Comparison of ENCODE assay signal across 50 mouse cellular contexts in genomic region chr5:150541302-150541701, GRCm38 (mm10). TPM values are rescaled to one million over a fixed set of nuclear protein-coding genes. Genes with fewer than 3 reads are reported as not detected.
"Had no signal": no experiment of that assay in that cellular context is flagged by ENCODE, and none has a peak within 500 bp of the region (broad histone marks: within the 10 kb centered on the region; RNA-seq: fewer than 3 reads in every experiment).

No protein-coding gene starts in this region.

- H3K4me2 ChIP-seq: heart, embryonic 11.5 days; heart, embryonic 12.5 days; heart, embryonic 13.5 days; heart, embryonic 15.5 days; hindbrain, embryonic 12.5 days; hindbrain, embryonic 13.5 days; hindbrain, embryonic 14.5 days; hindbrain, embryonic 15.5 days; intestine, embryonic 15.5 days; kidney, embryonic 15.5 days had no signal

- H3K4me1 ChIP-seq: heart, embryonic 10.5 days; heart, embryonic 12.5 days; heart, embryonic 13.5 days; heart, embryonic 15.5 days; hindbrain, embryonic 10.5 days; hindbrain, embryonic 12.5 days; hindbrain, embryonic 13.5 days; hindbrain, embryonic 15.5 days; intestine, embryonic 15.5 days; kidney, embryonic 15.5 days had no signal

- DNase-seq: heart, postnatal 10 days; heart, postnatal 14 days; heart, postnatal 36 days; heart, postnatal 4 days; kidney, adult 11 months; kidney, adult 18-20 months; kidney, adult 2 months; kidney, adult 8-10 months; kidney, adult 9 months; kidney, postnatal 10 days; kidney, postnatal 14 days; kidney, postnatal 25 days; kidney, postnatal 36 days; kidney, postnatal 4 days; layer of hippocampus, adult 9-11 months; layer of hippocampus, postnatal 36 days had no signal

- H3K9me3 ChIP-seq: heart, embryonic 10.5 days; heart, embryonic 12.5 days; heart, embryonic 13.5 days; heart, embryonic 15.5 days; hindbrain, embryonic 12.5 days; hindbrain, embryonic 13.5 days; hindbrain, embryonic 15.5 days; intestine, embryonic 15.5 days; kidney, embryonic 15.5 days had no signal

- H3K4me3 ChIP-seq: heart, embryonic 10.5 days; heart, embryonic 12.5 days; heart, embryonic 13.5 days; heart, embryonic 15.5 days; hindbrain, embryonic 10.5 days; hindbrain, embryonic 12.5 days; hindbrain, embryonic 13.5 days; hindbrain, embryonic 15.5 days; intestine, embryonic 15.5 days; kidney, embryonic 15.5 days; layer of hippocampus, adult 2 months; left cerebral cortex, adult 2 months had no signal

- H3K27me3 ChIP-seq: heart, embryonic 12.5 days; heart, embryonic 13.5 days; heart, embryonic 15.5 days; hindbrain, embryonic 12.5 days; hindbrain, embryonic 13.5 days; hindbrain, embryonic 15.5 days; intestine, embryonic 15.5 days; kidney, embryonic 15.5 days had no signal

- H3K9ac ChIP-seq: heart, embryonic 12.5 days; heart, embryonic 13.5 days; heart, embryonic 15.5 days; hindbrain, embryonic 12.5 days; hindbrain, embryonic 13.5 days; hindbrain, embryonic 14.5 days; hindbrain, embryonic 15.5 days; intestine, embryonic 15.5 days; kidney, embryonic 15.5 days had no signal

- H3K27ac ChIP-seq: heart, embryonic 10.5 days; heart, embryonic 13.5 days; heart, embryonic 15.5 days; hindbrain, embryonic 10.5 days; hindbrain, embryonic 12.5 days; hindbrain, embryonic 13.5 days; hindbrain, embryonic 14.5 days; hindbrain, embryonic 15.5 days; hindbrain, postnatal 0 days; intestine, embryonic 15.5 days; kidney, embryonic 15.5 days; kidney, postnatal 0 days; layer of hippocampus, adult 2 months; left cerebral cortex, adult 2 months had no signal

RNA-seq across cellular contexts. Expression of gene Zar1l, which starts 23.3 kb away (rescaled TPM):
- total RNA-seq: heart, postnatal 10 days; heart, postnatal 14 days; heart, postnatal 25 days; heart, postnatal 36 days; heart, postnatal 4 days; hematopoietic stem cell, adult 5-6 weeks; hindbrain, postnatal 0 days; layer of hippocampus, adult 18-20 months; layer of hippocampus, adult 2 months; layer of hippocampus, postnatal 10 days; layer of hippocampus, postnatal 14 days; layer of hippocampus, postnatal 25 days; layer of hippocampus, postnatal 36 days had no signal
- polyA plus RNA-seq: heart, embryonic 10.5 days; heart, embryonic 11.5 days; heart, embryonic 12.5 days; heart, embryonic 13.5 days; heart, embryonic 14.5 days; heart, embryonic 15.5 days; heart, embryonic 16.5 days; heart, postnatal 0 days; hindbrain, embryonic 10.5 days; hindbrain, embryonic 11.5 days; hindbrain, embryonic 12.5 days; hindbrain, embryonic 13.5 days; hindbrain, embryonic 14.5 days; hindbrain, embryonic 15.5 days; hindbrain, embryonic 16.5 days; hindbrain, postnatal 0 days; inflammation-experienced regulatory T-cells, adult 6 months; intestine, embryonic 14.5 days; intestine, embryonic 15.5 days; intestine, embryonic 16.5 days; intestine, postnatal 0 days; kidney, adult 2 months; kidney, embryonic 14.5 days; kidney, embryonic 15.5 days; kidney, embryonic 16.5 days; kidney, postnatal 0 days; large intestine, adult 2 months had no signal
